In the genomic region with DNA sequence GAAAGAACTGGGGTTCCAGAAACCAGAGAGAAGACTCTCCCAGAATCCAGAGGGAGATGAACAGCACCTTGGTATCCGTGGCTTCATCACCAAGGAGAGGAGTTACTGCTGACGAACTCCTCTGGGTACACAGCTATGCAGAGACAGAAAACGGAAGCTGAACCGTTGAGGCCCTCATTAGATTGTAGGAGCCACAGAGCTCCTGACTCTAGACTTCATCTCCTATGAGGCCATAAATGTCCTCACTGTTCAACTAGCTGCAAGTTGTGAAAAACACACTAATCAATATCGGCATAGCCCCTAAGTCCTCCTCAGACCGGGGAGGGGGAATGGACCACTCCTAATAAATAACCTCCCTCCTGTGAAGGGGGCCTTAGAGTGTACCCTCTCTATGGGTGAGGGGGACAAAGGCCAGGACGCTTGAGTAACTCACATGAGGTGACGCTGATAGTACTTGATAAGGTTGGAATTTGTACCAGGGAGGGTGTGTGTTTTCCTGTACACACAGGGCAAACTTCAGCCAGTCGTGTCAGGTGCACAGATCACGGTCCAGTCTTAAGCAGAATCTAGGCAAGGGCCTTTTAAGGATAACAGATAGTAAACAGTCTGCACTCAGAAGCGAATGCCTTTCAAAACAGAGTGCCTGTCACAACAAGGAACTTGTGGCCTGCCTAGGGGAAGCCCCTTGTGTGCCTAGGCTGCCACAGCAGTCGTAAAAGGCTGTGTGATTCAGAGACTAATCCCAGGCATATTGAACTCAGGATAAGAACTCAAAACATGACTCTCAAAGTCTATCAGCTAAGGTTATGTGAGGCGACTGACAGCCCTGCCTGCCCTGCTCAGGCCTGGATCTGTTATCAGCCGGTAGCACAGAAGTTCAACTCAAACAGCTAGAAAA, we compare ENCODE assay signal across 9 mouse cellular contexts.
DNase-seq lines count a peak whose midpoint lies in the region; ATAC-seq lines count a peak whose summit lies in the region.
"Had no signal": no experiment of that assay in that cellular context is flagged by ENCODE, and none has a peak within 500 bp of the region (broad histone marks: within the 10 kb centered on the region; RNA-seq: fewer than 3 reads in every experiment).

No protein-coding gene starts in this region.

- no peaks in the 10 kb centered on the region for H3K27me3 ChIP-seq in kidney, embryonic 15.5 days
- H3K27me3 ChIP-seq: neural tube, embryonic 12.5 days had no signal

- H3K36me3 ChIP-seq in kidney, embryonic 15.5 days, result no peaks in the 10 kb centered on the region
- H3K36me3 ChIP-seq: neural tube, embryonic 12.5 days had no signal

- WGBS in kidney, embryonic 15.5 days, result 34% methylated on average over 14 of the region's 14 CpGs

- H3K4me2 ChIP-seq in kidney, embryonic 15.5 days, result no peak overlapping the region
- H3K4me2 ChIP-seq: neural tube, embryonic 12.5 days had no signal

- no peak for DNase-seq in neural tube, embryonic 10.5 days (ENCODE audit: extremely low spot score, low spot score)
- no peak for DNase-seq in retina, embryonic 14.5 days (ENCODE audit: low spot score)
- no peak for DNase-seq in left cerebral cortex, postnatal 10 days (ENCODE audit: extremely low spot score in 1 of 2, low spot score in 2 of 2)
- no peak for DNase-seq in layer of hippocampus, postnatal 36 days

- no peaks in the 10 kb centered on the region for H3K9me3 ChIP-seq in kidney, embryonic 15.5 days (replicated peaks)
- H3K9me3 ChIP-seq: neural tube, embryonic 12.5 days had no signal

- intact Hi-C loops in left cerebral cortex, postnatal 10 days (cut with DNase I), result no loop called here

- no peak overlapping the region for H3K27ac ChIP-seq in kidney, embryonic 15.5 days
- H3K27ac ChIP-seq: neural tube, embryonic 12.5 days had no signal

- peaks cover 15% of the 10 kb centered on the region for H3K4me1 ChIP-seq in kidney, embryonic 15.5 days
- H3K4me1 ChIP-seq: neural tube, embryonic 12.5 days had no signal

- no peak overlapping the region for H3K4me3 ChIP-seq in kidney, embryonic 15.5 days (replicated peaks)
- H3K4me3 ChIP-seq: neural tube, embryonic 12.5 days had no signal

- peak; percentile 98 for ATAC-seq in CD4-positive, CD25-positive, alpha-beta regulatory T cell, adult 4 months
- peak; percentile 67 for ATAC-seq in erythroblast, adult 5-6 weeks (replicated peaks; ENCODE audit: low FRiP score, poor library complexity, severe bottlenecking)
- ATAC-seq in kidney, embryonic 15.5 days (replicated peaks; ENCODE audit: low FRiP score), result peak; percentile 36; the same call in 1 of the 2 replicates
- peak; percentile 93 for ATAC-seq in neutrophil, adult 5-6 weeks (ENCODE audit: extremely low read depth, insufficient number of reproducible peaks, low FRiP score, poor library complexity, severe bottlenecking)

- H3K9ac ChIP-seq in kidney, embryonic 15.5 days, result no peak overlapping the region
- H3K9ac ChIP-seq: neural tube, embryonic 12.5 days had no signal

Comparison
In these comparisons a context has a peak if more than half of its experiments do, and no peak if none do; other contexts are left out.
1. ATAC-seq: peak in every context shown above with its lines; median percentile 98 in CD4-positive, CD25-positive, alpha-beta regulatory T cell, adult 4 months; 93 in neutrophil, adult 5-6 weeks; 67 in erythroblast, adult 5-6 weeks; 36 in kidney, embryonic 15.5 days.